Mouse (Mus musculus): Measurements from ENCODE around the gene Kcnip1.

- TF ChIP-seq CTCF (conservative IDR thresholded peaks at IDR 0.05; ENCODE audit: insufficient read depth, insufficient read length, low read depth, low read length) (no peak), POLR2A (IDR thresholded peaks at IDR 0.05; ENCODE audit: low read depth, low read length) (no peak)
Observed at GRCm38 (mm10) chr11:33861823-33862222, 131.1 kb downstream of the Kcnip1 start.
